Mouse (Mus musculus): Measurements from ENCODE around the gene Bloc1s1. TPM values are rescaled to one million over a fixed set of nuclear protein-coding genes. Genes with fewer than 3 reads are reported as not detected.

Bloc1s1 gene
- polyA plus RNA-seq, 1 experiment from 2014 or later: 235 TPM

DNA sequence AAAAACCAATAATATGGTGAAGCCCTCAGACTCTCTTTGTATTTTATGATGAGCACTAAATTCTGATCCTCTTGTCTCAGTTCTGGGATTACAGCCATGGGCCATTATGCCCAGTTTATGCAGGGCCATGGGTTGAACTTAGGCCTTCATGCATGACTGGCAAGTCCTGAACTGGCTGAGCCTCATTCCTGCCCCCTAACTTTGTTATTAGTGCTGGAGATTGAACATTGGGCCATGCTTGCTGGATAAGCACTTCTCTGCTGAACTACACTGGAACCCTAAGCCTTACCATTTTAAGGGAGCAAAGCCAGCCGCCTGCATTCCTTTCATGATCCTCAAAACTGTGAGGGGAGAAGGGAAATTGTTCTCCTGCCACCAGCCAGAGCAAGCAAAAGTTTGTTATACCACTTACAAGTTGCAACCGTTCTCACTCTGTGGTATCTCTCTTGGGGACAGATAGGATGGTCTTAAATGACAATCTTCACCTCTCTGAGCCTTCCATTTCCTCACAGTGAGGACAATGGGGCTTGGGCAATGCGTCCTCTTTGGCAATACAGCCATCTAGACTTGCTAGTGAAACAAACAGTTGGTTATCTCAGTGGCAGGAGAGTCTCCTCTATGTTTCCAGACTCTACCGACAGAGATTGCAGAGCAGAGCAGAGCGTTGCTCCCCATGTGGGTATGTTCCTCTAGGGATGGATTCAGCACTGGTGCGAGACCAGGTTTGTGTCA lies 23.9 kb downstream of the Bloc1s1 start:
- 85% methylated on average over 6 of the region's 6 CpGs for whole genome bisulfite sequencing
- H3K4me2 ChIP-seq (replicated peaks): no peak overlapping the region
- ATAC-seq (ENCODE audit: low FRiP score): no peak

DNA sequence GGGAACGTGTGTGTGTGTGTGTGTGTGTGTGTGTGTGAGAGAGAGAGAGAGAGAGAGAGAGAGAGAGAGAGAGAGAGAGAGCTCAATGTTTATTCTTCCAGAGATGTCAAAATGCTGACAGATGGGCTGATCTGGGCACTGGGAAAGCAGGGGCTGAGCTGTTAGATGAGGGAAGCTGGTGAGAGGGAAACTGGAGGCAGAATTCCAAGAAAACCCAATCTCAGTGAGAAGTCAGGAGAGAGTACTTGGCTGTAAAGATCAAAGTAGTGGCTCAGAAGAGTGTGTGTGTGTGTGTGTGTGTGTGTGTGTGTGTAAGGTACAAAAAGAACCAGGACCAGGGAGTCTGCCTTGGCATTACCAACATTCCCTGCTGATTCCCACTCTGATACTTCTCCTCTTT lies 26.3 kb downstream of the Bloc1s1 start:
- H3K36me3 ChIP-seq: no peaks in the 10 kb centered on the region
- no peak for ATAC-seq (ENCODE audit: low FRiP score)
- WGBS: 13% methylated on average over 1 of the region's 1 CpGs

More for the DNA sequence above, 23.9 kb downstream of the Bloc1s1 start:
- Histone ChIP-seq H3K27ac (no peak overlapping the region), H3K4me3 (no peak overlapping the region), H3K4me1 (peaks cover 11% of the 10 kb centered on the region), H3K27me3 (peaks cover 21% of the 10 kb centered on the region), H3K9ac (no peak overlapping the region), H3K36me3 (no peaks in the 10 kb centered on the region), H3K9me3 (replicated peaks) (no peaks in the 10 kb centered on the region)

DNA sequence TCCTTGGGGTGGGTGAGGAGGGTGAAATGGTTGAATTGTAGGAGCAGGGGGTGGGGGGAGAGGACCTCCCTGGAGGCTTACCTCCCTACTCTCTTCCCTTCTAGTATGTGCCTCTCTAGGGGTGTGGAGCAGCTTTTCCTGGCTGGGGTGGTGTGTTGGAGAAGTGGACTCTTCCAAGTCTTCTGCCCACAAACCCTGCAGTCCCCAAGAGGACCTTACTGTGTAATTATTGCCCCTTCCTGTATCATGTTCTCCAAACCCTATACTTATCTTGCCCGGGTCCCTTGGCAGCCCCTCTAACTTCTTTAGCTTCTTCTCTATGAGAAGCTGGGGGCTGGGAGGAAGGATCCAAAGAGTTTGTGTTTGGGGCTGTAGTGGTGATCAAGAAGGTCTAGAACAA lies 27.0 kb downstream of the Bloc1s1 start:
- no peaks in the 10 kb centered on the region for H3K36me3 ChIP-seq
- no peak overlapping the region for H3K27ac ChIP-seq
- H3K4me2 ChIP-seq (replicated peaks): no peak overlapping the region
- H3K4me1 ChIP-seq: peaks cover 20% of the 10 kb centered on the region
- ATAC-seq (ENCODE audit: low FRiP score): no peak
- H3K27me3 ChIP-seq: peaks cover 24% of the 10 kb centered on the region
- no peak overlapping the region for H3K4me3 ChIP-seq
- H3K9me3 ChIP-seq (replicated peaks): no peaks in the 10 kb centered on the region
- no peak overlapping the region for H3K9ac ChIP-seq
- 75% methylated on average over 1 of the region's 1 CpGs for WGBS

More for the DNA sequence above, 26.3 kb downstream of the Bloc1s1 start:
- no peak overlapping the region for H3K27ac ChIP-seq
- H3K4me3 ChIP-seq: no peak overlapping the region
- peaks cover 17% of the 10 kb centered on the region for H3K4me1 ChIP-seq
- no peak overlapping the region for H3K4me2 ChIP-seq (replicated peaks)
- H3K9me3 ChIP-seq (replicated peaks): no peaks in the 10 kb centered on the region
- H3K9ac ChIP-seq: no peak overlapping the region
- peaks cover 24% of the 10 kb centered on the region for H3K27me3 ChIP-seq

DNA sequence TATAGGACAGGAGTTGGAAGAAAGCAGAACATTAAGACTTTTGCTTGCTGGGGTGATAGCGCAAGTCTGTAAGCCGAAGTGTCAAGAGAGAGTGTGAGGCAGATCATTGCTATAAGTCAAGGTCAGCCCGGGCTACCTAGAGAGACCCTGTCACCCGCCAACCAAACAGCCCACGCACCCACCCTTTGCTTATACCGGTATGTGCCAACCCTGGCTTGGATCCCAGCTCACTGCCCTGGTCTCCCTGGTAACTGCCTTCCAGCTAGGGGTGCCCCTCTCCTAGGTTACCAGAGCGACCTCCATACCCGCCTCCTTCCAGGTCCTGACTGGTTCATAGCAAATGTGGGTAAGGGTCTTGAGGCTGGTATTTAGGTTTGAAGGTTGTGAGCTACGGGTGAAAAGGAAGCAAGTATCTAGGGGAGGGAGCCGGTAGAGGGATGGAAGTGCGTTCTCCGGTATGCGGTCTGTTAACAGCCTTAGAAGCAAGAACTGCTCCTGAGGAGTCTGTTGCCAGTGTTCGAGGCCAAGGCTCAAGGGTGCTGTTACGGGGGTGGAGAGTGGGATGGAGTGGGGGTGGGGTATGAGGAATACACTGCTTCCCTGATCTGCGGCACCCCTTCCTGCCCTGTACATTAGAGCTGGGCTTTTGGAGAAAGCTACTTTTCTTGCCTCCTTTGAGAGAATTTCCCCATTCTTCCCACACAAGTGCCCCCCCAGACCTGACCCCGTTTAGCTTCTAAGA lies 27.7 kb downstream of the Bloc1s1 start:
- Histone ChIP-seq H3K27me3 (peaks cover 24% of the 10 kb centered on the region), H3K4me3 (no peak overlapping the region), H3K27ac (no peak overlapping the region), H3K36me3 (no peaks in the 10 kb centered on the region), H3K4me2 (replicated peaks) (peak overlapping the region; percentile 26), H3K9me3 (replicated peaks) (no peaks in the 10 kb centered on the region), H3K4me1 (peaks cover 20% of the 10 kb centered on the region), H3K9ac (peak overlapping the region; percentile 27; the same call in 1 of the 2 replicates)
- ATAC-seq (ENCODE audit: low FRiP score): no peak
- 1% methylated on average over 17 of the region's 17 CpGs for WGBS

DNA sequence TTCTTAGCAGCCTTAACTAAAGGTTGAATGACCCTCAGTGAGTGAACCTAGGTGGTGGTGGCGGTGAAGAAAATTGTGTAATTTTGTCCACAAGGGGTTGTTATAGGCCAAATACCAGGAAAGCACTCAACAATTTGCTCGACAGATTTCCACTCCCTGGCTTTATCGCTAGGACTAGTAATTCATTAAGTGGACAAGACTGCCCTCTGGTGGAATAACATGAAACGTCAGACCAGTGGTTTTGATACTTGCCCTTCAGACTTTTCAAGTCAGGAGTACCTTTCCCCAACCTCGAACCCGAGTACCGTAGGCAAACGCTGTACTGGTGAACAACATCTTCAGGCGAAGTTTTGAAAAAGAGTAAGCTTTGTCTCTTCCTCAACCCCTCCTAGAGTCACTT lies 28.4 kb downstream of the Bloc1s1 start:
- H3K27ac ChIP-seq: no peak overlapping the region
- no peak overlapping the region for H3K9ac ChIP-seq
- WGBS: under 1% methylated on average over 9 of the region's 9 CpGs
- H3K4me1 ChIP-seq: peaks cover 25% of the 10 kb centered on the region
- no peaks in the 10 kb centered on the region for H3K36me3 ChIP-seq
- no peak for ATAC-seq (ENCODE audit: low FRiP score)
- peak overlapping the region; percentile 26 for H3K4me2 ChIP-seq (replicated peaks)
- no peaks in the 10 kb centered on the region for H3K9me3 ChIP-seq (replicated peaks)
- H3K27me3 ChIP-seq: peaks cover 24% of the 10 kb centered on the region
- no peak overlapping the region for H3K4me3 ChIP-seq

DNA sequence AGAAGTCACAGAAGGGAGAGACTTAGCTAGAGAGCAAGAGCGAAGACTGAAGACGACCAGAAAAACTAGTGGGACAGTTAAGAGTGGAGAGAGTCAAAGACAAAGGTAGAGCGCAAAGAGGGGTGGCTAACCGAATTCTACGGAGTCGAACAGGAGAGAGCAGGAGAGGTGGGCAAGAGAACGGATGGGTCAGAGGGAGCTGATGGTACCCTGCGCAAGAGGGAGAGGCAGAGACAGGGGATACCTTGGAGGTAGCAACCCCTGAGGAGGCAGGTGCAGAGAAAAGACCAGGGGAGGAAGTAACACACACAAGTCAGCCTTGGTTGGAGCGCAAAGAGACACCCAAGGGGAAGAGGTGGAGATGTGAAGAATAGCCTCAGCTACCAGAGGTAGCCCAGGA lies 31.6 kb downstream of the Bloc1s1 start:
- WGBS: 2% methylated on average over 9 of the region's 9 CpGs
- no peaks in the 10 kb centered on the region for H3K9me3 ChIP-seq (replicated peaks)
- peaks cover 19% of the 10 kb centered on the region for H3K27me3 ChIP-seq
- peak; percentile 11 for ATAC-seq (ENCODE audit: low FRiP score)
- peak overlapping the region; percentile 85 for H3K4me2 ChIP-seq (replicated peaks)
- peak overlapping the region; percentile 82 for H3K9ac ChIP-seq
- peak overlapping the region; percentile 75 for H3K4me3 ChIP-seq
- peaks cover 9% of the 10 kb centered on the region; the same call in 1 of the 2 replicates for H3K36me3 ChIP-seq
- peaks cover 48% of the 10 kb centered on the region for H3K4me1 ChIP-seq
- peak overlapping the region; percentile 91 for H3K27ac ChIP-seq

DNA sequence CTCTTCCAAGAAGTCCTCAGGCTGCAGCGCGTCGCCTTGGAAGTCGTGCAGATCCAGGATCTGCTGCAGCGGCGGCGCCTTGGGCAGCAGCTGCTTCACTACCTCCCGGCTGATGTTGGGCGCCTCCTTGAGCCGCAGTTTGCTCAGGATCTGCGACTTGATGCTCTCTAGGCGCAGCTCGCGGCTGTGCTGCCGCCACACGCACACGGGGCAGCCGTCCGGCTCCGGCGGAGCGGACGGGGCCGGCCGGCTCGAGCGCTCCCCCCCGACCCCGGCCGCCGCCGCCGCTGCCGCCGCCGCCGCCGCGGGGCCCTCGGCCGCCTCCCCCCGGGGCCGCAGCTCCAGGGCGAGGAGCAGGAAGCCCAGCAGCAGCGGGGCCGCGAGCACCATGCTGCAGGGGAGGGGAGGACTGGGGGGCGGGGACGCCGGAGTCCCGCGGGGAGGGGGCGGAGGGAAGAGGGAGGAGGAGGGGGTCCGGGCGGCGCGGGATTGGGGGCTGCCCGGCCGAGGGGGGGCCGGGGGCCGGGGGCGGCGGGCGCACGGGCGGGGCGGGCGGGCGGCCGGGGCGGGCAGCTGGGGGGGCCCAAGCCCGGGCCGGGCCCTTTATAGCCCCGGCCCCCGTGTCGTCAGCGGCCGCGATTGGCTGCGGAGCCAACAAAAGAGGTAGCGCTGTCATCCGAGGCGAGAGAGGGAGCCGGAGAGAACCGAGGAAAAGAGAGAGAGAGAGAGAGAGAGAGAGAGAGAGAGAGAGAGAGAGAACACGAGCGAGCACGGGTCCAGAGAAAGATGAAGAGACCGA lies 32.3 kb downstream of the Bloc1s1 start, which contains the start of gene Gdf11:
Gene Gdf11 (minus strand): TSS at position 423 of the 799 bp plus-strand sequence.
- WGBS: 1% methylated on average over 48 of the region's 89 CpGs
- H3K4me1 ChIP-seq: peaks cover 53% of the 10 kb centered on the region
- ATAC-seq (ENCODE audit: low FRiP score): peak; percentile 88

DNA sequence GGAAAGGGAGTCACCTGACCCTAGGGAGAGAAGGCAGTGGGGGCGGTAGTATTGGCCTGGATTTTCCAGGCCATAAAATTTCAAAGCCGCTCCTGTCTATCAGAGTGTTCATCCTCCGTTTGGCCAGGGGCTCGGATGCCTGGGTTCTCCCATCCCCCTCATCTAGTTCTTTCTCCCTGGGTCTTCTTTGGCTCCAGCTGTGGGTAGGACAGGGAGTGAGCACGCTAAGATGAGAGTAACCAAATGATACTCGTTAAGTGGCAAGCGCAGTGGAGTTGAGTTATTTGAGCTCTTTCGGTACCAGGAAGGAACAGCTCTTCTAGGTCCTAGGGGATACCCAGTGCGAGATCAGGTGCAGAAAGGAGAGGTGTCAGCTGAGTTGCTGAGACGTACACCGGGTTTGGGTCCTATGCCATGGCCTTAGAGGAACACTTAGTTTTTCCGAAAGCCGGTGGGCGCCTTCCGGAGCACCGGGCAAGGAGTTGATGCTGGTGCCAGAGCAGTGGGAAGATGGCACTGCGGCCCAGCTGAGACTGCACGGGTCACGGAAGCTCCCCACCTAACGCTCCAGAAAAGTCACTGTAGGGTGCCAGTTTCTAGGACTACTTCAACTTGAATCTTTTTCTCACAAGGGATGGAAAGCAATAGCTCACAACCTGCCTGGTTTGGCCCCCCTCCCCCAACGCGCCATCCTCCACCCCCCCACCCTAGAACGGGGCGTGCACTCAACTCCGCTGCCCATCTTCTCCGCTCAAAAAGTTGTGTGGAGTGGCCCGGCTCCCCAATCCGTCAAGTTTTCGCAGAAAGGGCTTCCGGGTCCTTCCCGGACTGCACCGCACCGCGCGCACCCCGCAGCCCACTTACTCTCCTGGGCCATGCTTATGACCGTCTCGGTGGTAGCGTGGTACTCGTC lies 33.2 kb downstream of the Bloc1s1 start:
- peak overlapping the region; percentile 82 for H3K9ac ChIP-seq
- peak overlapping the region; percentile 91 for H3K27ac ChIP-seq
- peak overlapping the region; percentile 75 for H3K4me3 ChIP-seq
- H3K27me3 ChIP-seq: peaks cover 4% of the 10 kb centered on the region
- no peaks in the 10 kb centered on the region for H3K9me3 ChIP-seq (replicated peaks)
- WGBS: under 1% methylated on average over 39 of the region's 40 CpGs
- peaks cover 25% of the 10 kb centered on the region for H3K36me3 ChIP-seq
- peak overlapping the region; percentile 85 for H3K4me2 ChIP-seq (replicated peaks)
- peaks cover 46% of the 10 kb centered on the region for H3K4me1 ChIP-seq
- no peak for ATAC-seq (ENCODE audit: low FRiP score)

More for the DNA sequence above, 32.3 kb downstream of the Bloc1s1 start, which contains the start of gene Gdf11:
- peaks cover 17% of the 10 kb centered on the region for H3K36me3 ChIP-seq
- H3K9me3 ChIP-seq (replicated peaks): no peaks in the 10 kb centered on the region
- H3K27me3 ChIP-seq: peaks cover 13% of the 10 kb centered on the region
- H3K4me3 ChIP-seq: peak within 1 kb of the TSS; percentile 75
- H3K27ac ChIP-seq: peak within 1 kb of the TSS; percentile 91
- peak within 1 kb of the TSS; percentile 82 for H3K9ac ChIP-seq
- H3K4me2 ChIP-seq (replicated peaks): peak within 1 kb of the TSS; percentile 85

DNA sequence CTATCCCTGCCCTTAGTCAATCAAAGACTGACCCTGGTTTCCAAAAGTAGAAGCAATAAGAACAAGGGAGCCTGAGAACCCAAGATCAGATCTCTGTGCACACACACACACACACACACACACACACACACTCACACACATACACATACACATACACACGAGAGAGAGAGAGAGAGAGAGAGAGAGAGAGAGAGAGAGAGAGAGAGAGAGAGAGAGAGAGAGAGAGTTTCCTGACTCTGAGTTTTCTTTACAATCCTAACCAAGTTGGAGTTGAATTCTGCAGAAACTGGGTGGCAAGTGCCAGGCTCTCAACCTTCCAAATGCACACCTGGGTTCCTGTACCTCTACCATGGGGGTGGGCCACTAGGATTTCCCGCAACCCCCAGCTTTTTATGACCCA lies 34.0 kb downstream of the Bloc1s1 start:
- Histone ChIP-seq H3K4me2 (replicated peaks) (peak overlapping the region; percentile 85), H3K4me1 (peaks cover 45% of the 10 kb centered on the region), H3K4me3 (peak overlapping the region; percentile 75), H3K9me3 (replicated peaks) (no peaks in the 10 kb centered on the region), H3K9ac (peak overlapping the region; percentile 82), H3K36me3 (peaks cover 33% of the 10 kb centered on the region), H3K27me3 (peaks cover 3% of the 10 kb centered on the region; the same call in 1 of the 2 replicates), H3K27ac (peak overlapping the region; percentile 91)
- WGBS: 0% methylated on average over 1 of the region's 2 CpGs
- no peak for ATAC-seq (ENCODE audit: low FRiP score)

DNA sequence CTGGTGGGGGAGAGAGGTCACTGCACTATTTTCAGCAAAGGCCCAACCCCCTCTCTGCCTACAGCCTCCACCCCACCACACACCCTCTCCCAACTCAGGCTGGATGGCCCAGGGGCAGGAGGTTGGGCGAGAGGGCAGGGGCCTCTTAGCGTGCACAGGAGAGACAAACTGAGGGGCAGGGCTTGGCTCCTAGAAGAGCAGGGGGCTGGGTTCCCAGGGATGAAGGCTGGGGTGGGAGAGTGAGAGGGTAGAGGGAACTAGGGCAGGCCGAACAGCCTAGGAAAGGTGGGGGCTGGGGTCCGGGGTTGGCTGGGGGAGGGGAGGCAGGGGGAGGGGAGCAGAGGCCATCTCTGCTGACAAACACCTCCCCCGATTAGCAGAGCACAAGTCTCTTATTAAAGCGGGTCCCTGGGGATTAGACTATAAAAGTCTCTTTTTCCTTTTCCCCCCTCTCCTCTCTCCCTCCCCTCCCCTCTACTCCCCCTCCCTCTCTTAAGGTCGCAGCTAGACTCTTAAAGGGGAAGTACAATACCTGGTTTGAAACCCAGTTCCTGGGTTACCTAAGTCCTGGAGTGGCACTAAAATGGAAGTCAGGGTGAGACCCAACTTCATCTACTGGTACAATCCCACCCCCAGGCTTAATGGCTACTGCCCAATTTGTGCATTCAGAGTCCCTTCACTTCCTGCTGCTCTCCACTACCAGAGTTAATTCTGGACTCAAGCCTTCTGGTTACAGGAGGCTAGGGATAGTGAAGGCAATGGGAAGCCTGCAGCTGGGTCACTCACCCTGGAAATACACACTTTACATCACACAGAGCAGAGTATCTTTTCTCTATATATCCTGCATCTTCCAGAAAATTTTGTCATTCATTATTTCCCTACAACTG lies 34.7 kb downstream of the Bloc1s1 start:
- no peaks in the 10 kb centered on the region for H3K9me3 ChIP-seq (replicated peaks)
- peak overlapping the region; percentile 85 for H3K4me2 ChIP-seq (replicated peaks)
- ATAC-seq (ENCODE audit: low FRiP score): peak; percentile 62
- H3K27me3 ChIP-seq: peaks cover 1% of the 10 kb centered on the region; the same call in 1 of the 2 replicates
- 0% methylated on average over 6 of the region's 7 CpGs for WGBS
- peak overlapping the region; percentile 82 for H3K9ac ChIP-seq
- H3K4me1 ChIP-seq: peaks cover 45% of the 10 kb centered on the region
- H3K27ac ChIP-seq: peak overlapping the region; percentile 91
- H3K4me3 ChIP-seq: peak overlapping the region; percentile 75
- peaks cover 38% of the 10 kb centered on the region for H3K36me3 ChIP-seq

Measured in hindbrain, embryonic 12.5 days (tissue).